Mouse (Mus musculus) ovary, postnatal 36 days (tissue): ENCODE data around the gene Akr1b3.

ENCODE experiments used
- DNase-seq: peaks from one replicate; pipeline ENCODE4 v3.0.0; 2022; ENCODE audit warnings: low spot score, mixed read lengths

Gene Akr1b3

GRCm38 (mm10) chr6:34322121-34322520 lies 4.8 kb upstream of the Akr1b3 start:
- no peak for DNase-seq

- no peak for DNase-seq
These were observed 1.4 kb upstream of the Akr1b3 start for GRCm38 (mm10) chr6:34318636-34319035.

GRCm38 (mm10) chr6:34318172-34318571 lies 894 bp upstream of the Akr1b3 start:
- DNase-seq: no peak

- peak; percentile 12 for DNase-seq
These were observed 3.4 kb downstream of the Akr1b3 start for GRCm38 (mm10) chr6:34313921-34314320.

- peak; percentile 39 for DNase-seq
These were observed 3.9 kb downstream of the Akr1b3 start for GRCm38 (mm10) chr6:34313386-34313785.

GRCm38 (mm10) chr6:34310023-34310595 lies 7.2 kb downstream of the Akr1b3 start:
- DNase-seq: peak; percentile 16

GRCm38 (mm10) chr6:34309526-34309925 lies 7.8 kb downstream of the Akr1b3 start:
- DNase-seq: no peak

GRCm38 (mm10) chr6:34306797-34307196 lies 10.5 kb downstream of the Akr1b3 start:
- DNase-seq: no peak

GRCm38 (mm10) chr6:34304675-34305241 lies 12.5 kb downstream of the Akr1b3 start:
- peak; percentile 47 for DNase-seq

GRCm38 (mm10) chr6:34297055-34297454 lies 20.2 kb downstream of the Akr1b3 start:
- no peak for DNase-seq

GRCm38 (mm10) chr6:34295437-34295836 lies 21.8 kb downstream of the Akr1b3 start:
- DNase-seq: no peak

- peak; percentile 76 for DNase-seq
These were observed 24.3 kb downstream of the Akr1b3 start for GRCm38 (mm10) chr6:34292882-34293487.

GRCm38 (mm10) chr6:34292196-34292881 lies 24.9 kb downstream of the Akr1b3 start:
- no peak for DNase-seq

GRCm38 (mm10) chr6:34290681-34291080 lies 26.6 kb downstream of the Akr1b3 start:
- no peak for DNase-seq

- no peak for DNase-seq
These were observed 27.2 kb downstream of the Akr1b3 start for GRCm38 (mm10) chr6:34290091-34290490.

- DNase-seq: no peak
These were observed 29.2 kb downstream of the Akr1b3 start for GRCm38 (mm10) chr6:34288098-34288497.

- DNase-seq: no peak
These were observed 30.4 kb downstream of the Akr1b3 start for GRCm38 (mm10) chr6:34286841-34287240.

- DNase-seq: no peak
These were observed 38.9 kb downstream of the Akr1b3 start for GRCm38 (mm10) chr6:34278385-34278784.

- DNase-seq: no peak
These were observed 39.6 kb downstream of the Akr1b3 start for GRCm38 (mm10) chr6:34277665-34278064.

- DNase-seq: no peak
These were observed 42.9 kb downstream of the Akr1b3 start for GRCm38 (mm10) chr6:34274346-34274745.

- DNase-seq: no peak
These were observed 44.2 kb downstream of the Akr1b3 start for GRCm38 (mm10) chr6:34273073-34273472.

- DNase-seq: no peak
These were observed 44.8 kb downstream of the Akr1b3 start for GRCm38 (mm10) chr6:34272462-34272861.

- DNase-seq: no peak
These were observed 46.6 kb downstream of the Akr1b3 start for GRCm38 (mm10) chr6:34270717-34271116.
